Mouse (Mus musculus) C2C12 (cell line): ENCODE measurements around the gene Ndufa11.

Experiments
- CEBPB ChIP-seq: IDR thresholded peaks from one replicate; pipeline ENCODE4 v1.6.1; 2011; ENCODE audit warnings: low read depth, mild to moderate bottlenecking, control low read depth, moderate library complexity
- CTCF ChIP-seq: IDR thresholded peaks from one replicate; pipeline ENCODE4 v1.5.1; 2011; ENCODE audit not compliant: control insufficient read depth, insufficient read depth, insufficient read length
- MYOD1 ChIP-seq: IDR thresholded peaks from one replicate; pipeline ENCODE4 v1.6.1; 2011; ENCODE audit warnings: low read depth; ENCODE audit not compliant: control insufficient read depth, insufficient read length
- USF1 ChIP-seq: IDR thresholded peaks from one replicate; pipeline ENCODE4 v1.6.1; 2011; ENCODE audit warnings: low read depth, mild to moderate bottlenecking, control low read depth, moderate library complexity

DNA sequence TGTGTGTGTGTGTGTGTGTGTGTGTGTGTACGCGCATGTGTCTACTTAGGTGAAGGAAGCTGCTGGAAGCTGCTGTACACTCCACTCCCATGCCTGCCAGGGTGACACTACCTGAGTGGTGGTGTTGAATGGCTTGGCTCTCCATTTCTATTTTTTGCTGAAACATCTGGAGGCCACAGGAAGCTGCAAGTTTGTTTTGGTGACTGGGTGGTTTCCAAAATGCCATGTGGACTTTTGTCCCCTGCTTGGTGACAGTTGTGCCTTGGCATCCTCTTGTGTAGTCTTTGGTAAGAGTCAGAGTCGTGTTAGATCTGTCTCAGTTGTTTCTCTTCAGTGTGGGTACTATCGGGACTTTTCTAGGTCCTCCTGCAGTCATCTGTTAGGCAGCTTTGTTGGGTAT is 30.8 kb upstream of the Ndufa11 start:
- TF ChIP-seq CTCF (no peak), MYOD1 (no peak), CEBPB (no peak), USF1 (no peak)
